Comparison of ENCODE assay signal across 22 mouse cellular contexts in the genomic region with DNA sequence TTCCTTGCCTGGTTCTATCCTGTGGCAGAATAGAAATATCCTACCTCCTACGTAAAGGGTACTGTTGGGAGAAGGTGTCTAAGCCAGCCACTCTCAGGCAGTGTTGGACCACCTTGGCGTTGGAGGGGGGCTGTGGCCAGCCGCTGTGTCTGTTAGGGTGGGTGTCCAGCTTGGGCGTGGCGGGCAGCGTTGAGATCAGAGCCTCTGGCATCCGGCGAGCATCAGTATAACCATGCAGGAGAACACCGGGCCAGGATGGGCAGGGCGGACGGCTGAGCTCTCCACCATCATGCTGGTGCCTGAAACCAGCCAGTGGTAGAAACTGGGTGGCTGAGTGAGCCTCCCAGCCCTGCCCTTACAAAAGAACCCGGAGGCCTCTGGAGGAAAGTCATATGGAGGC. TPM values are rescaled to one million over a fixed set of nuclear protein-coding genes. Genes with fewer than 3 reads are reported as not detected.
DNase-seq lines count a peak whose midpoint lies in the region; ATAC-seq lines count a peak whose summit lies in the region.
"Had no signal": no experiment of that assay in that cellular context is flagged by ENCODE, and none has a peak within 500 bp of the region (broad histone marks: within the 10 kb centered on the region; RNA-seq: fewer than 3 reads in every experiment).

No protein-coding gene starts in this region.

- H3K4me3 ChIP-seq in midbrain, embryonic 13.5 days (replicated peaks): no peak overlapping the region
- H3K4me3 ChIP-seq in midbrain, embryonic 10.5 days: no peak overlapping the region
- H3K4me3 ChIP-seq: embryonic facial prominence, embryonic 10.5 days; embryonic facial prominence, embryonic 12.5 days; forebrain, embryonic 13.5 days; forebrain, embryonic 15.5 days had no signal

- H3K36me3 ChIP-seq in midbrain, embryonic 13.5 days: peaks cover 56% of the 10 kb centered on the region
- H3K36me3 ChIP-seq in midbrain, embryonic 10.5 days: peaks cover 9% of the 10 kb centered on the region; the same call in 1 of the 2 replicates
- H3K36me3 ChIP-seq: embryonic facial prominence, embryonic 10.5 days; embryonic facial prominence, embryonic 12.5 days; G1E had no signal

- ATAC-seq in midbrain, embryonic 13.5 days: no peak
- ATAC-seq: activated CD4-positive, CD25-positive, alpha-beta regulatory T cell, adult 4 months; CD4-positive, CD25-positive, alpha-beta regulatory T cell, adult 4 months; forebrain, embryonic 13.5 days; forebrain, embryonic 15.5 days; forebrain, postnatal 0 days; Patski had no signal

- H3K27me3 ChIP-seq in midbrain, embryonic 13.5 days: no peaks in the 10 kb centered on the region
- H3K27me3 ChIP-seq in midbrain, embryonic 10.5 days (ENCODE audit: low read depth, poor library complexity, severe bottlenecking): no peaks in the 10 kb centered on the region
- H3K27me3 ChIP-seq: embryonic facial prominence, embryonic 12.5 days; forebrain, embryonic 13.5 days; forebrain, embryonic 15.5 days had no signal

- WGBS in midbrain, embryonic 13.5 days: 92% methylated on average over 12 of the region's 12 CpGs
- WGBS in midbrain, embryonic 10.5 days: 90% methylated on average over 12 of the region's 12 CpGs

- H3K4me2 ChIP-seq in midbrain, embryonic 13.5 days (replicated peaks): no peak overlapping the region
- H3K4me2 ChIP-seq: embryonic facial prominence, embryonic 12.5 days; forebrain, embryonic 13.5 days; forebrain, embryonic 15.5 days had no signal

- no peaks in the 10 kb centered on the region for H3K9me3 ChIP-seq in midbrain, embryonic 13.5 days
- no peaks in the 10 kb centered on the region for H3K9me3 ChIP-seq in midbrain, embryonic 10.5 days (replicated peaks)
- H3K9me3 ChIP-seq: embryonic facial prominence, embryonic 10.5 days; embryonic facial prominence, embryonic 12.5 days; forebrain, embryonic 13.5 days; forebrain, embryonic 15.5 days; G1E had no signal

- H3K9ac ChIP-seq in midbrain, embryonic 13.5 days (replicated peaks): no peak overlapping the region
- H3K9ac ChIP-seq: embryonic facial prominence, embryonic 12.5 days; forebrain, embryonic 13.5 days; forebrain, embryonic 15.5 days; forebrain, postnatal 0 days had no signal

- H3K27ac ChIP-seq in midbrain, embryonic 13.5 days: 0 out of 2 replicates have a peak overlapping the region, but pooled peaks have one; percentile 10
- no peak overlapping the region for H3K27ac ChIP-seq in midbrain, embryonic 10.5 days (replicated peaks)
- H3K27ac ChIP-seq: embryonic facial prominence, embryonic 10.5 days; embryonic facial prominence, embryonic 12.5 days; forebrain, embryonic 13.5 days; forebrain, embryonic 15.5 days had no signal

- DNase-seq in cerebellum, adult 11-12 months: peak; percentile 21
- no peak for DNase-seq in cerebellum, adult 9-10 months
- peak; percentile 9 to 13 for DNase-seq in cerebellum, postnatal 10 days
- DNase-seq in cerebellum, adult 18-20 months: no peak
- peak; percentile 82 for DNase-seq in heart, adult 11 months
- no peak for DNase-seq in heart, adult 9 months (ENCODE audit: low spot score in 2 of 2)
- no peak for DNase-seq in midbrain, embryonic 10.5 days (ENCODE audit: low spot score)
- DNase-seq: adrenal gland, adult 8-10 months; adrenal gland, postnatal 14 days; adrenal gland, postnatal 36 days; B cell, adult 2 months; cerebellum, adult 8-10 months; forebrain, postnatal 0 days had no signal

- H3K4me1 ChIP-seq in midbrain, embryonic 13.5 days (replicated peaks): peaks cover 16% of the 10 kb centered on the region; the same call in 1 of the 2 replicates
- peaks cover 9% of the 10 kb centered on the region for H3K4me1 ChIP-seq in midbrain, embryonic 10.5 days
- H3K4me1 ChIP-seq: embryonic facial prominence, embryonic 12.5 days; forebrain, embryonic 13.5 days had no signal

RNA-seq across cellular contexts. Expression of a gene that starts 9.3 kb away (rescaled TPM):
- polyA plus RNA-seq in midbrain, embryonic 13.5 days (2015; fragmentation: Nextera tagmentation; extraction: Ambion mirVana): 1.3 TPM in 2 replicates
- polyA plus RNA-seq in midbrain, embryonic 10.5 days (2016; fragmentation: Nextera tagmentation; extraction: Ambion mirVana): 1.2 and 1.6 TPM in 2 replicates

RNA-seq across cellular contexts. Expression of a gene that starts 27.7 kb away (rescaled TPM):
- polyA plus RNA-seq in midbrain, embryonic 13.5 days (2015; fragmentation: Nextera tagmentation; extraction: Ambion mirVana): 63.2 and 90.2 TPM in 2 replicates
- 14.2 and 34.9 TPM in 2 replicates for polyA plus RNA-seq in midbrain, embryonic 10.5 days (2016; fragmentation: Nextera tagmentation; extraction: Ambion mirVana)
- polyA plus RNA-seq: activated CD4-positive, CD25-positive, alpha-beta regulatory T cell, adult 4 months; CD4-positive, CD25-positive, alpha-beta regulatory T cell, adult 4 months; G1E had no signal

RNA-seq across cellular contexts. Expression of a gene that starts 38.2 kb away (rescaled TPM):
- polyA plus RNA-seq in midbrain, embryonic 13.5 days (2015; fragmentation: Nextera tagmentation; extraction: Ambion mirVana): 52.9 and 55.1 TPM in 2 replicates
- polyA plus RNA-seq in midbrain, embryonic 10.5 days (2016; fragmentation: Nextera tagmentation; extraction: Ambion mirVana): 57.3 and 59.6 TPM in 2 replicates

Comparison
In these comparisons a context has a peak if more than half of its experiments do, and no peak if none do; other contexts are left out.
1. DNase-seq: peak in cerebellum, adult 11-12 months (single experiment), cerebellum, postnatal 10 days (2 of 2) and heart, adult 11 months (single experiment); none in cerebellum, adult 9-10 months (single experiment), cerebellum, adult 18-20 months (0 of 2), heart, adult 9 months (0 of 2) and midbrain, embryonic 10.5 days (single experiment).